Mouse (Mus musculus) heart, adult 18-20 months (tissue): ENCODE results near the gene Fndc10. TPM values are rescaled to one million over a fixed set of nuclear protein-coding genes. Genes with fewer than 3 reads are reported as not detected.
"Not testable (repeated sequence)": the region's sequence is repeated elsewhere in the genome, so short reads cannot be mapped to it uniquely, and the experiment has no call there.

Source experiments
- DNase-seq, 2 experiments: peaks; one replicate each; pipeline ENCODE4 v3.0.0; 2021 to 2022; ENCODE audit warnings: mixed read lengths in 1 of 2
- long read RNA-seq, 2 experiments: library from polyadenylated mRNA; stranded (forward); transcript quantifications; one replicate each; pipeline ENCODE4 v2.0.0; 2021
- total RNA-seq, 2 experiments: library from RNA; stranded (reverse); gene quantifications; 2 replicates each; pipeline ENCODE4 v1.2.3; 2021

Gene Fndc10
- total RNA-seq, result 1 to 10 TPM; 1.1 to 1.8 TPM
- long read RNA-seq, experiment 1, partial matches to known transcripts, result 0 of 3 reads
- long read RNA-seq, experiment 1, other reads (novel, unspliced or antisense), result 0 of 3 reads
- long read RNA-seq, experiment 2, partial matches to known transcripts, result 0 of 1 reads
- long read RNA-seq, experiment 2, other reads (novel, unspliced or antisense), result 1 of 1 reads

GRCm38 (mm10) chr4:155694111-155694481 lies at the start of gene Fndc10:
Gene Fndc10 (plus strand): TSS chr4:155694342.
- DNase-seq, result peak; percentile 70 to 79

- DNase-seq, result not testable (repeated sequence)
Measured at GRCm38 (mm10) chr4:155645308-155645707, 48.8 kb upstream of the Fndc10 start, which contains the start of gene Gm10563. Gene Gm10563 (minus strand): TSS chr4:155645408.

DNA sequence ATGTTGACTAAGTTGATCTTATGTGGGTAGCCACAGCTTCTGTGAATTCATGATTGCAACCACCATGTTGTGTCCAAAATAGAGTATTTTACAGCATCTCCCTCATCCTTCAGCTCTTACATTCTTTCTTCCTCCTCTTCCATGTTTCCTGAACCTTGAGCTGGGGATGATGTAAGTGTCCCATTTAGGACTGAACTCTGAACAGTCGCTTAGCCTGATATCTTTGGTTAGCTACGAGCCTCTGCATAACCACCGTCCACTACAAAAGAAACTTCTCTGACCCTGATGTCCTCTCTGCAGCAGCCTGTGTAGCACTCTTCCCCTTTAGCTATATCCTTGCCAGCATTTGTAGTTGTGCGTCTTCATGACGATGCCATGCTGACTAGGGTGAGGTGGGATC lies 48.4 kb upstream of the Fndc10 start:
- DNase-seq, result no peak

DNA sequence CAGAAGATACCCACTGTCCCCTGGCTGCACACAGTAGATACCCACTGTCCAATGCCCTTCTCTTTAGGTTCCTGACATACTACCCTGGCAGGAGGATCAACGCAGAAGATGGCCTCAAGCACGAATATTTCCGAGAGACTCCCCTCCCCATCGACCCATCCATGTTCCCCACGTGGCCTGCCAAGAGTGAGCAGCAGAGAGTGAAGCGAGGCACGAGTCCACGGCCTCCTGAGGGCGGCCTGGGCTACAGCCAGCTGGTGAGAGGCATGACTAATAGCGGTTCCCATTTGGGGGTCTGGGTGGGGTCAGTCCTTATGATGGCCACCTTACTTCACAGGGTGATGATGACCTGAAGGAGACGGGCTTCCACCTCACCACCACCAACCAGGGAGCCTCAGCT lies 44.8 kb upstream of the Fndc10 start:
- no peak for DNase-seq

DNA sequence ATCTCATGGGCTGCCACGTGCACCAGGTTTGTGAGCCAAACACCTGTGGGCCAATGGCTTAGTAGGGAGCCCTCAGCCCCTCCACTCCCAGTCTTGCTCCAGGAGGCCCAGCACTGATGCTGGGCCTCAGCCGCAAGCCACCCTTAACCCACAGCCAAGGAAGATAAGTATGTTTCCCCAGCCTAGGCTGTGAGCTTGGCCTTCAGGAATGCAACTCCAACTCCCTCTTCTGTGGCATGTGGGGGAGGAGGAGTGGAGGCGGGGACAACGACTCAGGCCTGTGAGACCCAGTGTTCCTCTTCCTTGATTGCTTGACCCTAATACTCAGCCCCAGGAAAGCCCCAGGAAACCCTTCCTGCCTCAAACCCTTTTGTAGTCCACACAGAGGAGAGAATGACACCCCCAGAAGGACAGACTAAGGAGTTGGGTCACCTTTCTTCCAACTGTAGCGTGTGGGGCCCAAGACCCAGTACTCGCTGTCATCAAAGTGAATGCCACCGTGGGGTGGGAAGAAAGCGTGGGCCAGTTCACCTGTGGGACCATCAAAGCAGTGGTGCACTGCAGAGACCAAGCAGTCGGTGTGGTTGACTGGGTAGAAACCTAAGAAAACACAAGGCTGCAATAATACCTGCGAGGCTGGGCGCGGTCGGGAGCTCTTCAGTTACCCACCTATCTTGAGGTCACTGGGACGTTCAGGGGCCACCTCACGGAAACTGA lies 42.4 kb upstream of the Fndc10 start:
- peak; percentile 58 to 74 for DNase-seq

DNA sequence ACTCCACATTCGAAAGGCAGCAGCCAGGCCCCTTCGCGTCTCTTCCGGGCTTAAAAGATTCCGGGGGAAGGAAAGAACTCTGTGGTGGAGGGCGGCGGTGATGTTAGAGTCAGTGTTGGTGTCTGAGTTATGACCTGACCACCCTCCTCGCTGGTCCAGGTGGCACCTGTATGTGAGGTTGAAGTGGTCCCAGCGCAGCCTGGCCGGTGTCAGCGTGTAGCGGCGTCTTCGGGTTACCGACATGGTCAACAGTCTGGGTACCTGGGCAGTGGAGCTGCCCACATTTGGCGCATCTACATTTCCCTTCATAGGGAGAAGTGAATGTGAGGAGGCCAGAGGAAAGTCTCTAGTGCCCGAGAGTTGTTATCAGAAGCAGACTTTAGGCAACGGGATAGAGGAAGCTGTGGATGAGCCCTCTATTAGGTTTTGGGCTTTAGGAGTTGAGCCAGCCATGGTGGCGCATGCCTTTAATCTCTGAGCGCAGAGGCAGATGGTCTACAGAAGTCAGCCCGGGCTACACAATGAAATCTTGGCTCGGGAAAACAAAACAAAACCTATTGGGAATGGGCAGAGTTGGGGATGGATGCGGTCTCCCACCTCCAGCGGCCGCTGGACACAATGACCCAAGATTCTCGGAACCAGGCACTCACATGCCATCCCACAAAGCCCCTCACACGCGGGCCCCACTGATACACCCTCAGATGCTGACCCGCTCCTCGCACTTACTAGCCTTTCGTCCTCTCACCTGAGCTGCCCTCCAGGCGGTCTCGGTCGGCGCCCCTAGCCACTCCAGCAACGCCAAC lies 41.7 kb upstream of the Fndc10 start:
- peak in 1 of 2 experiments; percentile 29 for DNase-seq

- peak; percentile 63 to 68 for DNase-seq
Measured at GRCm38 (mm10) chr4:155653086-155653450, 41.1 kb upstream of the Fndc10 start, which contains the start of gene Mmp23. Gene Mmp23 (minus strand): TSS chr4:155653384.

DNA sequence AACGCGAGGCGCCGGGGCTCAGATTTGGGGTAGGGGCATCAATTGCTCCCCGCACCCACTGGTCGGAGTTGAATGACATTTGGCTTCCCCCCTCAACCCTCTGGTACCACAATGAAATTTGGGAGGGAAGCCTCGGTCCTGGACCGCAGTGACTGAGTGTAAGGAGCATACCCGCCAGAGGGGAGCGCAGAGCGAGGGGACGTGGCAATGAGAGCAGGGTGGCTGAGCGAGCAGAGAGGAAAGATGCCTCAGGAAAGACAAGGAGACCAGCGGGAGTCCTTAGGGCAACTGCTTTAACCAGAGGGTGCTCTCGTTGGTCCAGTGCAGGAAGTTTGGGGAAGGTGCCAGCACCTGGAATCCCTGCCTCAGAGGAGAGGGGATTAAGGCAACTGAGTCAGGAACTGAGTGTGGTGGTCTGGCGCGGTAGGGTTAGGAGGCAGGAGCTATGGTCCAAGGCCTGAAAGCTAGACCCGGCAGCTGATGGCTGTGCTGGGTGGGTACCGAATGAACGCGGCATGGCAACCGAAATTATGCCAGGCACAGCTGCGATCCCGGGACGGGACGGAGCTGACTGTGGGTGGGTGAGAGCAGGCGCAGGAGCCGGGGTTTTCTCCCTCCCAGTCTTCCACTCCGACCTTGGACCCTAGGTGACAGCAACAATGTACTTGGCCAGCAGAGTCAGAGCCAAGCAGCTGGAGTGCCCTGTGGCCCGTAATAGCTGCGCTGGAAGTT lies 40.5 kb upstream of the Fndc10 start:
- DNase-seq, result peak; percentile 31 to 52

GRCm38 (mm10) chr4:155654183-155654455 lies 40.0 kb upstream of the Fndc10 start:
- DNase-seq, result no peak

- DNase-seq, result peak; percentile 59 to 67
Measured at GRCm38 (mm10) chr4:155654456-155655298, 39.5 kb upstream of the Fndc10 start.

DNA sequence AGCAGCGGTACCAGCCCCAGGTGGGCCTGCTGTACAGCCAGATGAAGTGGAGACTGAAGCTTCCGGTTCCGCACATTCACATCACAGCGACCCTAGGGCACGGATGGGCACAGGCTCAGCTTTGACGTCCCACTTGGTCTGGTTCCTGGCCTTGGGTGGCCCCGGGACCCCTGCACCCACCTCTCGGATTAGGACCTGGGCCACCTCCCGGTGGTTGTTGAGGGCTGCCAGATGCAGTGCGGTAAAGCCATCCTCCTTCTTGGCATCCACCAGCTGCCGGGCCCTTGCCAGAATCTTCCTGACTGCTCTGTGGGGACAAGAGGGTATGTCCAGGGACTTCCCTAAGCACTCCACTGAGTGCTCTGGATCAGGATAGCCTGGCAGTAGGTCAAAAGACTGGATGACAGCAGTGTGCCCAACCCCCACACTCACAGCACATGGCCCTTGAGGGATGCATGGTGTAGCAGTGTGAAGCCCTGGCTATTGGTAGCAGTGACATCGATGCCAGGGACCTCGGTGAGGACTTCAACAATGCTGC lies 37.9 kb upstream of the Fndc10 start:
- no peak for DNase-seq

DNA sequence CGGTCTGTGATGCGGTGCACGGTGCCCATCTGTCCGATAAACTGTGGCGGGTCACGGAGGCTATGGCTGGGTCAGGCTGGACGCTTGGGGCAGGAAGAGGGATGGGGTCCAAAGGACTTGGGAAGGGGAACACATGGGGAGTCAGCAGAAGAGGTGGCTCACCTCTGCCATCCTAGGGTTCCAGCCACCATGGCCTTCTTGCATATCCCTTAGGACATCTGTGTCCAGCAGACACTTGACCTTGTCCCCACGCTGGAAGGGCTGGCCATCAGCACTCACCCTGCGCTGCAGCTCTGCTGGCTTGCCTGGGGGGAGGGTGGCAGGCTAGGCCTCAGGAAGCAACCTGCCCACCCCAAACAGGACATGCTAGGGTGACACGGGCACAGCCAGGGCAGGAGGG lies 35.2 kb upstream of the Fndc10 start:
- no peak for DNase-seq

DNA sequence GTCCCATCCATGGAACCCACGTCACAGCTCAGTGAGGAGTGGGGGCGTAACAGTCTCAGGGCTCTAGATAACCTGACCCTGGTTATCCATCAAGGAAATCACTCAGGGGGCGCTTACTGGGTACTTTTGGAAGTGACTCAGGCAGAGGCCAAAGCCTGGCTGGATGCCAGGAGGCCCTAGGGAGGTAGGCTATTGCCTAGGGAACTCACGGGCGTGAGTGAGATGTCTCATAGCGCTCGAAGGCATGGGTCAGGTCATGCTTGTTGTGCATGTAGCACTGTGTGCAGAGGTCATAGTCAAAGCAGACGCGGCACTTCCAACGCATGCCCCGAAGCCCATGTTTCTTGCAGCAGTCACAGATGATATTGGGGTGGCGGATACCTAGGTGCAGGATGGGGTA lies 33.5 kb upstream of the Fndc10 start:
- DNase-seq, result no peak

GRCm38 (mm10) chr4:155666903-155667302 lies 27.2 kb upstream of the Fndc10 start:
- no peak for DNase-seq

DNA sequence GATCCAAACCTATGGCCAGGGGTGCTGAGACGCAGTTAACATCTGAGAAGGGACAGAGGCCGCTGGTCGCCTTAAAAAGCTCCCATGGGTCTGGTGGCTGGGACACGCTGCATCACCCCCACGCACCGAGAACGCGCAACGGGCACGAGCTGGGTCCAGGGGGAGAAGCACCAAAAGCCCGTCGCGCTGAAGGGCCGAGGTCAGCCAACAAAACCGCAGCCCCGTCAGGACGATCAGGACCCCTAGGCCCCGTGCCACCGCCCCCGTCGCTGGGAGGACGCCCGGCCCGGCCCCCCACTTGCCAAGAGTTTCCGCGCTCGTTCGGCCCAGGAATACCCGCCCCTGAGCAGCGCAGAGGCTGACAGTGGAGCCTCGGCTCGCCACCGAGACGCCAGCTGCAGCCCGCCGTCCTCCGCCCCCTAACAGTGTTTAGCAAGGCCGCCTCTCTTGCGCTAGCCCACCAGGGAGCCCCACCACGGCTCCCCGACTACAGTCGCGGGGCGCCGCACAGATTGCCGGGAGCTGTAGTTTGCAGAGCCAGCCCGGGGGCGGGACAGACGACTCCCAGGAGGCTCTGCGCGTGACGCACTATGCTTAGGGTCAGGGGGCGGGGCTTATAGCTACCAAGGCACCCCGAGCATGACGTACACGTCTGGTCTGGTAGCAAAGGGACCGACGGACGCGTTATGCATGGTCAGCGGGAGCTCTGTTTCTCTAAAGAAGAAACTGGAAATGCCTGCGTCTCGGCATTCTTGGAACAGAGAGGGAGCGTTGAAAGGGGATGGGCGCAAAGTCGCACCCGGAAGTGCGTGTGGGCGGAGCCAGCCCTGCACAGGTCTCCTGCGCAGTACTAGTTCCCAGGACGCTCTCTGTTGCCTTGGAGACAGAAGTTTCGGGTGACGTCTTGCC lies 25.2 kb upstream of the Fndc10 start, which contains the start of gene Mib2:
Gene Mib2, minus strand, starts transcription at position 510 of the 909 bp plus-strand sequence.
- peak; percentile 97 to 98 for DNase-seq

DNA sequence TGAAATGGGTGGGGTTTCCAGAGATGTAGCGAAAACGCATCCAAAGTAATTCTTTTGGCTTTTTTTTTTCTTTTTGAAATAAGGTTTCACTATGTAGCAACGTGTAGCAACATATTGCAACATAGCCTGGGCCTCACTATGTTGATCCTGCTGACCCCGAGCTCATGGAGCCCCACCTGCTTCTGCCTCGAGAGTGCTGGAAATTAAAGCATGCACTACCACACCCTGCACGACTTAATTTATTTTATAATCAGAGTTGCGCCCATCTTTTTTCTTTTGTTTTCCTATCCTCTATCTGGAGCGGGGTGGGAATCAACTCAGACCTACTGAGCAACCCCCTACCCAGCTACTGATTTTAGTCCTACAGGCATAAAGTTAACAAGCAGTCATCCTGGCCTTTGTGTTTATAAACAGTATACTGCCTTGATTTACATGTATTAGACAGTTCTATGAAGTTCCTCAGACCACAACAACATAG lies 24.5 kb upstream of the Fndc10 start:
- DNase-seq, result no peak

DNA sequence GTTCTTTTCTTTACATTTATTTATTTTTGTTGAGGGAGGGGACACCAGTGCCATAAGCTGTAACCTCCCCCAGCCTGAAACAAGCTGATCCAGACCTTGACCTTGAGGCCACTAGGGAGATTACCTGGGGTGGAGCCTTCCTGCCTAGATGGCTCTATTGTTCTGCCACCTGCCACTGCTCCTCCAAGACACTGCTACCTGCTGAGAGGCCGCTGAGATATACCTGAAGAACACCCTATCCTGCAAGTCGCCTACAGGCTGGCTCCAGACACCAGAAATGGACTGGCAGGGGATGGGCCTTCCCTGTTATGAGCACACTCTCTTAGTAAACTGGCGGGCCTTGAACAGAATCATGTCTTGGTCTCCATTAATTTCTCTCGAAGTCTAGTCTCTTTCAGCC lies 23.9 kb upstream of the Fndc10 start:
- not testable (repeated sequence) for DNase-seq

DNA sequence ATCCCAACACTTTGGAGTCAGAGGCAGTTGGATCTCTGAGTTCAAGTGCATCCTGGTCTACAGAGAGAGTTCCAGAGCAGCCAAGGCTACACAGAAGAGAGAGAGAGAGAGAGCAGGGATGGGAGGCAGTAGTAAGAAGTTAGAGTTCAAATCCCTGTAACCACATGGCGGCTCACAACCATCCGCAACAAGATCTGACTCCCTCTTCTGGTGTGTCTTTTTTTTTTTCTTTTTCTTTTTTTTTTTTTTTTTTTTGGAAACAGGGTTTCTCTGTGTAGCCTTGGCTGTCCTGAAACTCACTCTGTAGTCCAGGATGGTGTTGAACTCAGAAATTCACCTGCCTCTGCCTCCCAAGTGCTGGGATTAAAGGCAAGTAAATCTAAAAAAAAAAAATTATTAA lies 22.1 kb upstream of the Fndc10 start:
- DNase-seq, result no peak

GRCm38 (mm10) chr4:155675991-155676390 lies 18.2 kb upstream of the Fndc10 start:
- DNase-seq, result peak in 1 of 2 experiments; percentile 36
